Mouse (Mus musculus): ENCODE data around the gene Pzp. TPM values are rescaled to one million over a fixed set of nuclear protein-coding genes. Genes with fewer than 3 reads are reported as not detected.

Gene Pzp
- not detected in 2 replicates for total RNA-seq (2023)

DNA sequence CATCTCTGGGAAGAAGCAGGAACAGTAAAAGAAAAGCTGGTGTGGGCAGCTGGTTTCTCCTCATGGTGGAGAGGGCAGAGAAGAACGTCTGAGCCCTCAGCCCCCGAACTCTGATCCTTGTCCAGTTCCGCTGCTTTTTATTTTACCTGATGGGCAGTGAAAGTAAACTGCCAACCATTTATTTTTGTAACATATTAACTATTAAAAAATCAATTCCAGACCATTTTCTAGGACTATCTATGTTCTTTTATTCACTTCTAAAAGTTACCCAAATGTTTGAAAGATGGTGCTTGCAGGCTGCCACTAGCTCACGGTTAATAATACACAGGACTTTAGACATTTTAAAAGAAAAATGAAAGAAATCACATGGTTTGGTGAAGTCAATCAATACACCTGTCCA, at the start of gene Pzp:
Pzp (minus strand) TSS at position 120 of the 400 bp plus-strand sequence.

DNA sequence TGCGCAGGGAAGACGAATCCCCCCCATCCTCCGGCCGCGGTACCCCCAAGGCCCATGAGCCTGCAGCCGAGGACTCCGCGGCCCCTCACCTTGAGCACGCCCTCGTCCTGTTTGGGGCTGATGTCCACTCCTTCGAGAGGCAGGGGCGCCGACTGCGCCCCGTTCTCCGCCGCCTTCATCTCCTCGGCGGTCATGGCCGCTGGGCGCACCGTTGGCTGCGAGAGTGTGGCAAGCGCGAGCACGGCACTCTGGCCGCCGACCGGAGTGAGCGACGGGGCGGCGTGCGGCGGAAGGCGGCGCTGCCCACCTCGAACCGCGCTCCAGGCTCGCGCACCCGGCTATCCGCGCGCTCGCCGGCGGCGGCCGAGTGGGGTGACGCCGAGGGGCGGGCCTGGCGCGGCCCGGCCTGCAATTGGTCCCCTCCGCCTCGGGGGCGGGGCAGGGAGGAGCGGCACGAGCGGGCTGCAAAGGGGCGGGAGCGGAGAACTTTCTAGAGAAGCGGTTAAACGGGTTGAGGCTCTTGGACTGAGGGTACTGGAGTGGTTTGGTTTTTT, 88.1 kb downstream of the Pzp start, which contains the start of gene Fkbp4:
Fkbp4 (minus strand) TSS at position 361 of the 554 bp plus-strand sequence.

Other genes starting within 250 kb of the Pzp start
- gene Tead4, start 225.9 kb downstream of the Pzp start, total RNA-seq (2023), result 0.20 and 0.25 TPM in 2 replicates
- 0.52 and 0.69 TPM in 2 replicates for gene Tulp3, start 170.9 kb downstream of the Pzp start, total RNA-seq (2023)
- gene Rhno1, start 163.8 kb downstream of the Pzp start, total RNA-seq (2023), result 28.1 and 28.7 TPM in 2 replicates
- gene Foxm1, start 163.8 kb downstream of the Pzp start, total RNA-seq (2023), result 53.1 and 61.4 TPM in 2 replicates
- not detected in 2 replicates for gene Tex52, start 151.3 kb downstream of the Pzp start, total RNA-seq (2023)
- gene Gm44596, start 151.2 kb downstream of the Pzp start, total RNA-seq (2023), result not detected in 2 replicates
- gene Nrip2, start 127.4 kb downstream of the Pzp start, total RNA-seq (2023), result not detected in 2 replicates
- gene Itfg2, start 101.8 kb downstream of the Pzp start, total RNA-seq (2023), result 8.4 and 14.2 TPM in 2 replicates
- gene Fkbp4, start 88.0 kb downstream of the Pzp start, total RNA-seq (2023), result 26.8 and 30.6 TPM in 2 replicates
- not detected in 2 replicates for gene A2ml1, start 54.9 kb upstream of the Pzp start, total RNA-seq (2023)
- gene Klrb1a, start 96.8 kb upstream of the Pzp start, total RNA-seq (2023), result not detected in 2 replicates
- not detected in 2 replicates for gene Clec2h, start 135.7 kb upstream of the Pzp start, total RNA-seq (2023)
- gene Klrb1, start 196.3 kb upstream of the Pzp start, total RNA-seq (2023), result not detected in 2 replicates